Mouse (Mus musculus) right cerebral cortex, postnatal 4 days (tissue): ENCODE data around the gene Wnt3a.
A peak's percentile ranks its signal among the peaks of the same experiment; 100 is the strongest.
"Not testable (repeated sequence)": the region's sequence is repeated elsewhere in the genome, so short reads cannot be mapped to it uniquely, and the experiment has no call there.

Source experiments
- DNase-seq: peaks from one replicate; pipeline ENCODE4 v3.0.0-alpha.2; 2022

Gene Wnt3a

GRCm38 (mm10) chr11:59216955-59217354 is 73.6 kb downstream of the Wnt3a start:
- no peak for DNase-seq

- no peak for DNase-seq
Observed at GRCm38 (mm10) chr11:59212892-59213494, 77.6 kb downstream of the Wnt3a start.

- DNase-seq = not testable (repeated sequence)
Observed at GRCm38 (mm10) chr11:59212320-59212719, 78.2 kb downstream of the Wnt3a start.

- not testable (repeated sequence) for DNase-seq
Observed at GRCm38 (mm10) chr11:59211561-59211960, 79.0 kb downstream of the Wnt3a start.

- no peak for DNase-seq
Observed at GRCm38 (mm10) chr11:59210020-59210419, 80.5 kb downstream of the Wnt3a start.

GRCm38 (mm10) chr11:59209580-59209979 is 81.0 kb downstream of the Wnt3a start:
- no peak for DNase-seq

- peak; percentile 59 for DNase-seq
Observed at GRCm38 (mm10) chr11:59209003-59209441, 81.5 kb downstream of the Wnt3a start.

- DNase-seq = peak; percentile 94
Observed at GRCm38 (mm10) chr11:59208153-59208831, 82.3 kb downstream of the Wnt3a start, which contains the start of gene 2310033P09Rik. Gene 2310033P09Rik, plus strand, starts transcription at chr11:59208321.

- DNase-seq = peak; percentile 95
Observed at GRCm38 (mm10) chr11:59202081-59202995, 88.2 kb downstream of the Wnt3a start, which contains the start of gene Mrpl55. Gene Mrpl55, plus strand, starts transcription at chr11:59202486.

- DNase-seq = no peak
Observed at GRCm38 (mm10) chr11:59201216-59202002, 89.1 kb downstream of the Wnt3a start.
